Mouse (Mus musculus) brain, adult 2 months (tissue): ENCODE data around the gene Smco2.

Experiments used
- DNase-seq: peaks from one replicate; pipeline ENCODE4 v3.0.0; 2011; ENCODE audit warnings: low read depth, low spot score

Smco2 gene

GRCm38 (mm10) chr6:146850050-146850449 is at the start of gene Smco2:
Gene Smco2 (plus strand): TSS chr6:146850104.
- DNase-seq, result no peak

GRCm38 (mm10) chr6:146809991-146810390 is 39.9 kb upstream of the Smco2 start:
- DNase-seq, result no peak

DNA sequence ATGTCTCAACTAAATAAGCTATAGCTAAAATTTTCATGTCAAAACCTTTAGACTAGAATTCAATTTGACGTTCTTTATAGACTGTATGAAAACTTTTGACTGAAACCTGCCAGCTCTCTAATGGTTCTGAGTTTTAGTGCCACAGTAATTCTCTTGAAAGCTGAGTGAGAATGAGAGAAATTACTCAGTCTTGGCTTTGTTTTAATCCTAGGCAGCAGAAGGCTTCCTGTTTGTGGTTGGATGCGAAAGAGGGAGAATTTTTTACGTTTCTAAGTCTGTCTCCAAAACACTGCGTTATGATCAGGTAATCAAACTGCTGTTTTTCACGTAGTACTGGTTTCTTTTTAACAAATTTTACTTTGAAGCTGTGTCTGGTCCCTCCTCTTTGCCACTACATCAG is 36.9 kb upstream of the Smco2 start:
- no peak for DNase-seq

DNA sequence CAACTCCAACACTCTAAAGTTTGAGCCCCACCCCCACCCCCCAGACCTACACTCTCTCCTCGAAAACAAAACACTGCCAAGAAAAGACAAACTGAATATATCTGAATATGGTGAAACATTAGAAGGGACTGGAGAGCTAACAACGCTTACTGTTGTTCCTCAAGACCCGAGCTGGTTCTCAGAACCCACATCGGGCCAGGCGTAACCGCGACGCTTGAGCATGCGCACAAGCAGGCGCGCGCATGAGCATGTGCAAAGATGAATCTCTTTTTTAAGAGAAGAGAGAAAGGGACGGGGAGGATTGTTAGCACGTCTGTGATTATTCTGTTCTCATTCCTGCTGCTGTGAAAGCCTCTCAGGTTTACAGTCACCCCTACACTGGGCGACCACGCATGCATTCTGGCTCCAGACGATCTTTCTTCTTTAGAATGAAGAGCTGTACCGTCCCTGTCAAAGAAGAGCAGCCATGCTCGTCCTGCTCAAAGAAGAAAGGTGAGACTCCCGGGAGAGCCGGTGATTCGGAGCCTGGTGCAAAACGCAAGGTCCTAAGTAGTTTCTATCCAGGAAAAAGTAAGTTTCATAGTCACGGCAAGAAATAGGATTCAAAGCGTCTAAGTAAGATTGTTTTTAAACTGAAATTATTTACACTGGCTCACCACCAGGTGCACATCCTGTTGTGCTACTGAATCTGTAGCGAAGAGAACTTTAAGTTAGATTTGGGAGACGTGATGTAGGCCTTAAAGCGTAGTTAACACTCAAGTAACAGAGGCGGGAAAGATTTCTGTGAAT is 29.5 kb upstream of the Smco2 start:
- DNase-seq, result no peak

- no peak for DNase-seq
Measured at GRCm38 (mm10) chr6:146821958-146822357, 27.9 kb upstream of the Smco2 start.

DNA sequence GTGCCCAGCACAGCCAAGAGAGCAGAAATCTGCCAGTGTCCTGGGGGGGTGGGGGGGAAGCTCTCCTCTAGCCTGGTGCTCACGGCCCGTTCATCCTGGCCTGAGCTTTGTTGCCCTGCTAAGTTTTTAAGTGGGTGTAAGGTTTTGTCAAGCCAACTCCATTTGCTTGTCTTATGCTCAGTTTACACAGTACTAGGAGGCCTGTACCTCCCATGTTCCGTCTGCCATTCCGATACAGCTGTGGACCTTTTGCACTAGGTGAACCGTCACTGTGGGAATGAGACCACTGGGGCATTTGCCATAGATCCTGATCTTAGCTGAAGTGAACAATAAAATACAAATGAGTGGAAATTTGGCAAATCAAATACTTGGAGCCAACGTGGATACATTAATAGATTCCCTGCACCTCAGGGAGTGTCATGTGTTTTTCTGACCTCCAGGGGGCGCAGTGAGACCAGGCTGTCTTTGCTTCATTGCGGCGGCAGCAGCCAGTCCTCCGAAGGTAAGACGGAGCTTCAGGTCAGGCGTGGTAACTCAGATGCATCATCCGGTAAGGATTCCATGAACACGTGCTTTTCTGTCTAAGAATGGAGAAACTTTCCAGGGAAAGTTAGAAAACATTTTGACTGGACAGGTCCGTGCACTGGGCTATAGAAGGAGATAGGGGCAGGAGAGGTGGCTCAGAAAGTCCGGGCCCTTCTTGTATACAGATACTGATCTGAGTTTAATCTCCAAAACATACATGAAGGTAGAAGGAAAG is 25.0 kb upstream of the Smco2 start:
- DNase-seq, result peak; percentile 71

- no peak for DNase-seq
Measured at GRCm38 (mm10) chr6:146825487-146825773, 24.5 kb upstream of the Smco2 start.

- no peak for DNase-seq
Measured at GRCm38 (mm10) chr6:146831320-146831719, 18.6 kb upstream of the Smco2 start.

DNA sequence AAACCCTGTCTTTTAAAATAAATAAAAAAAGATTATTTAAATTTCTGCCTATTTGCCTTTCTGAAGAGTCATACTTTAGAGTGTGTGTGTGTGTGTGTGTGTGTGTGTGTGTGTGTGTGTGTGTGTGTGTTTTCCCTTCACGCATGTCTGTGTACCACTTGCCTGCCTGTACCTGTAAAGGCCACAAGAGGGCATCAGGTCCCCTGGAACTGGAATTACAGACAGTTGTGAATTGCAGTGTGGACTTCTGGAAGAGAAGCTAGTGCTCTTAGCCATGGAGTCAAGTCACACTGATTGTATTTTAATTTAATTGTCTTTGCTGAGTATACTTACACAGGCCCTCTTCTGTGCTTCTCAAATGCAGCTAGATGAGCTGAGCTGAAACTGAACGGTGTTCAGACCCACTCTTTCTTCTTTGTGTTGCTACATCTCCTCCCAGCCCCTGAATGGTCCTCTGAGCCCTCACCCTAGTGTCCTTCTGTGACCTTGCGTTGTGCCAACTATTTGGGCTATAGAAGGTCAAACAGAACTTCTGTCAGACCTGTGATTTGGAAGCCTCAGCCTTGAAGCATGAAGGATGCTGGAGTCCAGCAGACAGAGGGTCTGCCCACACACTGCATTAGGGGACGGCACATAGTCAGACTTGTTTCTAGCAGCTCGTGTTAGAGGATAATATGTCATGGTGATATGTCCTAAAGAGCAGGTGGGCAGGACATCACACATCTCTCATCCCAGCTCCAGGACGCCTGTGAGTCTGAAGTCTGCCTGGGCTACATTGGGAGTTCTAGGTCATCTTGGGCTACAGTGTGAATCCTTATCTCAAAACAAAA is 16.2 kb upstream of the Smco2 start:
- peak; percentile 88 for DNase-seq

- DNase-seq, result no peak
Measured at GRCm38 (mm10) chr6:146834342-146834741, 15.6 kb upstream of the Smco2 start.

DNA sequence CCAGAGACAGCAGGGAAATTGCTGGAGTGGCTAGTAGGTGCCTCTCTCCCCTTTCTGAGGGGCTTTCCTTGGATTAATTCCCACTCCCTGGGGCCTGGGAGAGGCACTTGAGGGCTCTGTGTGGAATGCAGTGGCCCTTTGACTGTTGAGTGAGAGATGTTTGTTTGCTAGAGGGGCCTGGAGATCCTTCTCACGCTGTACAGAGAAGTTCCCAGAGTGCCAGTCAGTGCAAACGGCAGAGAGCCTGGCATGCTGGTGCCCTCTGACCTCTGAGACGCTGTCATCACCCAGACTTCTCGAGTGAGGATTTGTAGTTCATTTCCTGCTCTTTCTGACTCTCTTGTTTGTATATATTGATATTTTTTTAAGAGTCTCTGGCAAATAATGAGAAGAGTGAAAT is 14.1 kb upstream of the Smco2 start:
- DNase-seq, result no peak

- DNase-seq, result peak; percentile 60
Measured at GRCm38 (mm10) chr6:146837316-146837715, 12.6 kb upstream of the Smco2 start.

DNA sequence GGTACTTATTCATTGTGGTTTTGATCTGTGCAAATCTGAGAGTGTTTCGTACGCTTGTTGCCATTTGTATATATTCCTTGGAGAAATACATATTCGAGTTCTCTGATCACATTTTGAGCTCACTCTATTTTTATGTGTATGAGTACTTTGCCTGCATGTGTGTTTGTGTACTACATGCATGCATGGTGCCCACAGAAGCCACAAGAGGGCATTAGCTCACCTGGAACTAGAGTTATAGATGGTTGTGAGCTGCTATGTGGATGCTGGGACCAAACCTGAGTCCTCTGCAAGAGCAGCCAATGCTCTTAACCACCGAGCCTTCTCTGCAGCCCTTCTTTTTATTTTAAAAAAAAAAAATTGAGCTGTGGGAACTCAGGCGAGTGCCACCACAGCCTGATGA is 11.5 kb upstream of the Smco2 start:
- DNase-seq, result no peak

DNA sequence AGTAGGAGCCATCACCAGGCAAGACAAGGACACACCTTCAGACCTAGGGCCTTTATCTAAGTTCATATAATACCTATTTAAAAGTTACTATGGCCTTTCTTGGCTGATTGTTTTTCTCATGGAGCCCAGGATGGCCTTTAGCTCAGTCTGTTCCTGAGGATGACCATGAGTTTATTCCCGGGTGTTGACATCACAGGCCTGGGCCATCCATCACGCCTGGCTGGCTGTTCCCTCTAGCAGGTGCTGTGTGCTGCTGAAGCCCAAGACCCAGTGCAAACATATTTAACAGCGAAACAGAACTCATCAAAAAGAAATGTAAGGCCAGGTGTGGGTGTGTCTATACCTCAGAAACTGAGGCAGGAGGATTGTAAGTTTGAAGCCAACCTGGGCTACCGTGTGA is 11.0 kb upstream of the Smco2 start:
- DNase-seq, result no peak

- DNase-seq, result no peak
Measured at GRCm38 (mm10) chr6:146844867-146845266, 5.0 kb upstream of the Smco2 start.

DNA sequence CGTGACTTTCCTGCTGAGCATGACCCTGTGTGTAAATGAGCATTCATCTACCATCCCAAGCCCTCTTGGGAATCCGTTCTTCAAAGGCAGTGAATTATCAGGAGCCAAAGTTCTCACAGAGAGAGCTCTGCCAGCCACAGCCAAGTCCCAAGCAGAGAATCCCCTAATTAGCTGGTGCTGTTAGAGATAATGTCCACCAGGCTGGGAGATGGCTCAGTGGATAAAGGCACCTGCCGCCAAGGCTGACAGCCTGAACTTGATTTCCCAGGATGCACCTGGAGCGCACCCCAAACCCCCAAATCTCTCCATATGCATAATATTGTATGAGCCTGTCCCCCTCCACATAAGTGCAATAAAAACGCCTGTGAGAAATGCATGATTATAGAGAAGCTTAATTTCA is 4.6 kb upstream of the Smco2 start:
- no peak for DNase-seq

DNA sequence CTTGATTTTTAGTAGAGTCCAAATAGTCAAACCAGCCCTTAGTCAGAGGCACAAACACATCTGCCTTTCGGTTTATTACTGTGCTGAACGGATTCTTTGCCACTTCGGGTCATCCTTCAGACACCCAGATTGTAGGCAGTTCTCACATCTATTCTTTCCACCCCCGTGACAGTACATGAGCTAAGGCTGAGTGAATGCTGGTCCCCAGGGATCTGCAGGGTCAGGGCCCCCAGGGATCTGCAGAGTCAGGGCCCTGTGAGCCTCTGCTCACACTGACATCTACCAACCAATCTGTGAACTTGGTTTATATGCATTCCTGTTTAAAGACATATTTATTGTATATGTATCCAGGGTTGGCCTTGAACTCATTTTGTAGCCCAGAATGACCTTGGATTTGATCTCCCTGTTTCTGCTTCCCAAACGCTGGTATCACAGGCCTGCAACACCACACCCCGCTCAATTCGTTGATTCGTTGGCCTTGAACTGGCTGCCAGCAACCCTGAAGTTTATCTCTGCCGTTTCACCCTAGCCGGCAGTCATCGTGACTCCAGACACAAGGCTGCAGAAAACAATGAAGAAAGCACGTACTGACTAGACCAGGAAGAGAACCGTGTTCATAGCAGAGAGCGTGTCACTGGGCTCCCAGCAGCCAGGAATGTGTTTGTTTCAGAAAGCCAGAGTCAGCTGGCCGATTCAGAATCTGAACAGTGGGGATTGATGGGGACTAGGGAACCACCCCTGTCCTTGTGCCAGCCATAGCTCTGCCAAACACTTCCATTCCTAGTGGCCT is 3.7 kb upstream of the Smco2 start:
- DNase-seq, result peak; percentile 18

DNA sequence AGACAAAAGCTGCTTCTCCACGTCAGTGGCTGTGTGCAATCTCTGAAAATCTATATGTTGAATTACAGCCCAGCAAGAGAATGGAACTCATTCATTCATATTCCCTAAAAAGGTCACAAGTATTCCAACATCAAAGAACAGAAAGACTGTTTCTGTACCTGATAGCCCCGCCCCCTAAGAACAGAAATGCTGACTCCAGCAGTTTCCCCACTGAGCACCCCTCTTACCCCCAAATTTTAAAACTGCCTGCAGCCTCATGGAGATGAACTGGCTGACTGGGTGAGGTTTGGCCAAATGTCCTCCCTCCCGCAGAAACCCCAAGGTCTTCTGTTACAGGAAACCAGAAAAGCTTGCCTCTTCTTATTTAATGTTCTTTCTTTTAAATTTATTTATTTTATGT is 2.5 kb upstream of the Smco2 start:
- no peak for DNase-seq

DNA sequence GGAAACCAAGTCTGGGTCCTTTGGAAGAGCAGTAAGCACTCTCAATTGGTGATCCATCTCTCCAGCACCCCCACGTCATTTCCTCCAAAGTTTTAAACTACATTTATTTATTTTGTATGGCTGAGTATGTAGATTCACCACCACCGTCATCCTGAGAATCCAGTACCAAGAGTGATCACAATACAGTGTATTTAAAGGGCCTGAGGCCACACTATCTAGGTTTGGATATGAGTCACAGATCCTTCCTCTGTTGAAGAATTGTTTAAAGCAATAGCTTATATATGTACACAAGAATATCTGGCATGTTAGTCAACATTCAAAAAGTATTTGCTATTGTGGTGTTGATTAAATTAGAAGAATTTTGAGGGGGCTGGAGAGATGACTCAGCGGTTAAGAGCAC is 1.6 kb upstream of the Smco2 start:
- DNase-seq, result no peak

GRCm38 (mm10) chr6:146851916-146852315 is 2.0 kb downstream of the Smco2 start:
- no peak for DNase-seq

GRCm38 (mm10) chr6:146852739-146853138 is 2.8 kb downstream of the Smco2 start:
- DNase-seq, result peak; percentile 28

DNA sequence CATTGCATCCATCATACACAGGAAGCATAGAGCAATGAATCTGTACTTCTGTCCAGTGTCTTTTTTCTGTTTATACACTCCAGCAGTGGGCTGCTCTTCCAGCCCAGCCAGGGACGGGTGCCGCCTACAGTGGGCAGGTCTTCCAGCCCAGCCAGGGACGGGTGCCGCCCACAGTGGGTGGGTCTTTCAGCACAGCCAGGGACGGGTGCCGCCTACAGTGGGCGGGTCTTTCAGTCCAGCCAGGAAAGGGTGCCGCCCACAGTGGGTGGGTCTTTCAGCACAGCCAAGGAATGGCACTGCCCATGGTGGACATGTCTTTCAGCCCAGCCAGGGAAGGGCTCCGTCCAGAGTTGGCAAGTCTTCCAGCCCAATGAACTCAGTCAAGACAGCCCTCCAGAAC is 5.3 kb downstream of the Smco2 start:
- DNase-seq, result no peak
